Mouse (Mus musculus): ENCODE data around the gene Tbc1d2b. TPM values are rescaled to one million over a fixed set of nuclear protein-coding genes. Genes with fewer than 3 reads are reported as not detected.

Gene Tbc1d2b
- total and polyA plus RNA-seq, 2 experiments = 14.1 to 16.9 TPM

DNA sequence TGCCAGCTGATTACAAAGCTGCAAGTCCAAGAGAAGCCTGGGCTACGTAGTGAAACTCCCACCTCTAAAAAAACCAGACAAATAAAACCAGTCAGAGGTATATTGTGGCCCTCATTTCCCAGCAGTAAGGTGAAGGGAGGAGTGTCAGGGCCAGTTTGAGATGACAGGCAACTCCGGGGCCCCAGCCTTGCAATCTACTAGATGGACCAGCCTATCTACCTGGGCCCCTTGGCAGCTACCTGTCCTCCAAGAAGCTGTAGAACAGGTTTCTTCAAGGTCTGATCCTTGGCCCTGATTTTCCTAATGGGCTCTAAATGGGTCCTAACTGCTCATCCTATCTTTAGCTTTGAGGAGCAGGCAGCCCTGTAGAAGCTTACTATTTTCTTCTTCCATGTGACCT is 7.3 kb upstream of the Tbc1d2b start:
- H3K36me3 ChIP-seq (ENCODE audit: control insufficient read depth, insufficient read depth, low read length) = no peaks in the 10 kb centered on the region
- H3K79me2 ChIP-seq (ENCODE audit: control insufficient read depth, insufficient read depth, low read length) = no peaks in the 10 kb centered on the region
- no peaks in the 10 kb centered on the region for H3K27me3 ChIP-seq (ENCODE audit: control insufficient read depth, insufficient read depth, low read length)
- no peak overlapping the region for H3K27ac ChIP-seq (replicated peaks; ENCODE audit: insufficient read depth, low read depth, low read length)
- H3K4me3 ChIP-seq (ENCODE audit: insufficient read depth, low read depth, low read length) = no peak overlapping the region
- no peak overlapping the region for H3K9ac ChIP-seq (ENCODE audit: low read depth, low read length)
- TF ChIP-seq POLR2A (IDR thresholded peaks at IDR 0.05; ENCODE audit: extremely low read depth, insufficient read depth, low read length) (no peak), CTCF (IDR thresholded peaks at IDR 0.05; ENCODE audit: low read depth, low read length) (no peak)
- 53% methylated on average over 2 of the region's 2 CpGs for WGBS
- H3K4me1 ChIP-seq (ENCODE audit: control insufficient read depth, insufficient read depth, low read length) = peaks cover 2% of the 10 kb centered on the region; the same call in 1 of the 2 replicates
- no peak for DNase-seq (ENCODE audit: extremely low read depth, low read depth, low spot score)

DNA sequence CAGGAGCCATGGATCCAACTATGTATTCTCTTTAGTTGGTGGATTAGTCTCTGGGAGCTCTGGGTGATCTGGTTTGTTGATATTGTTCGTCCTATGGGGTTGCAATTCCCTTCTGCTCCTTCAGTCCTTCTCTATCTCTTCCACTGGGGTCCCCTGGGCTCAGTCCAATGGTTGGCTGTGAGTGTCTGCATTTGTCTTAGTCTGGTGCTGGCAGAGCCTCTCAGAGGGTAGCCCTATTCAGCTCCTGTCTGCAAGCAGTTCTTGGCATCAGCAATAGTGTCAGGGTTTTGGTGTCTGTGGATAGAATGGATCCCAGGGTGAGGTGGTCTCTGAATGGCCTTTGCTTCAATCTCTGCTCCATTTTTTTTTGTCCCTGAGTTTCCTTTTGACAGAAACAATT is 6.2 kb upstream of the Tbc1d2b start:
- DNase-seq (ENCODE audit: extremely low read depth, low read depth, low spot score) = no peak
- Histone ChIP-seq H3K27me3 (ENCODE audit: control insufficient read depth, insufficient read depth, low read length) (no peaks in the 10 kb centered on the region), H3K9ac (ENCODE audit: low read depth, low read length) (no peak overlapping the region), H3K27ac (replicated peaks; ENCODE audit: insufficient read depth, low read depth, low read length) (no peak overlapping the region), H3K79me2 (ENCODE audit: control insufficient read depth, insufficient read depth, low read length) (no peaks in the 10 kb centered on the region), H3K4me3 (ENCODE audit: insufficient read depth, low read depth, low read length) (no peak overlapping the region), H3K4me1 (ENCODE audit: control insufficient read depth, insufficient read depth, low read length) (peaks cover 2% of the 10 kb centered on the region; the same call in 1 of the 2 replicates), H3K36me3 (ENCODE audit: control insufficient read depth, insufficient read depth, low read length) (no peaks in the 10 kb centered on the region)
- TF ChIP-seq CTCF (IDR thresholded peaks at IDR 0.05; ENCODE audit: low read depth, low read length) (no peak), POLR2A (IDR thresholded peaks at IDR 0.05; ENCODE audit: extremely low read depth, insufficient read depth, low read length) (no peak)
- WGBS = 84% methylated on average over 1 of the region's 1 CpGs

DNA sequence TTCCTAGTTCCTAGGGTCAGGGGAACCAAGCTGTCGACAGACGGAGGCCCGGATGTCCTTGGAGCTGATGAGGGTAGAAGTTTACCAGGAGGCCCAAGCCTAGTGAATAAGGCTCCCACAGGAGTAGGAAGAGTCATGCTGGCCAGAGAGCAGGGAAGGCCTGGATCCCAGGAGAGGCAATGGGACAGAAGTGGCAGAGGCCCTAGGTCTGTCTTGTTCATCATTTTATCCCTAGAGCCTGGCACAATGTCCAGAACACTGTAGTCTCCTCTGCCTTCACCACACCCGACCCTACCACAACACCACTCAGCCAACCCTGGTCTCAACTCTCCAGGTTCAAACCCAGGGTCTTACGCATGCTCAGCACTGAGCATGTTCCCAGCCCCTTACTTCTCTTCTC is 5.3 kb upstream of the Tbc1d2b start:
- no peak overlapping the region for H3K9ac ChIP-seq (ENCODE audit: low read depth, low read length)
- TF ChIP-seq POLR2A (IDR thresholded peaks at IDR 0.05; ENCODE audit: extremely low read depth, insufficient read depth, low read length) = no peak
- TF ChIP-seq CTCF (IDR thresholded peaks at IDR 0.05; ENCODE audit: low read depth, low read length) = no peak
- no peaks in the 10 kb centered on the region for H3K79me2 ChIP-seq (ENCODE audit: control insufficient read depth, insufficient read depth, low read length)
- 91% methylated on average over 5 of the region's 5 CpGs for WGBS
- H3K27ac ChIP-seq (replicated peaks; ENCODE audit: insufficient read depth, low read depth, low read length) = peak overlapping the region; percentile 28; the same call in 1 of the 2 replicates
- H3K27me3 ChIP-seq (ENCODE audit: control insufficient read depth, insufficient read depth, low read length) = no peaks in the 10 kb centered on the region
- no peak for DNase-seq (ENCODE audit: extremely low read depth, low read depth, low spot score)
- no peak overlapping the region for H3K4me3 ChIP-seq (ENCODE audit: insufficient read depth, low read depth, low read length)
- H3K36me3 ChIP-seq (ENCODE audit: control insufficient read depth, insufficient read depth, low read length) = no peaks in the 10 kb centered on the region
- H3K4me1 ChIP-seq (ENCODE audit: control insufficient read depth, insufficient read depth, low read length) = peaks cover 2% of the 10 kb centered on the region; the same call in 1 of the 2 replicates

DNA sequence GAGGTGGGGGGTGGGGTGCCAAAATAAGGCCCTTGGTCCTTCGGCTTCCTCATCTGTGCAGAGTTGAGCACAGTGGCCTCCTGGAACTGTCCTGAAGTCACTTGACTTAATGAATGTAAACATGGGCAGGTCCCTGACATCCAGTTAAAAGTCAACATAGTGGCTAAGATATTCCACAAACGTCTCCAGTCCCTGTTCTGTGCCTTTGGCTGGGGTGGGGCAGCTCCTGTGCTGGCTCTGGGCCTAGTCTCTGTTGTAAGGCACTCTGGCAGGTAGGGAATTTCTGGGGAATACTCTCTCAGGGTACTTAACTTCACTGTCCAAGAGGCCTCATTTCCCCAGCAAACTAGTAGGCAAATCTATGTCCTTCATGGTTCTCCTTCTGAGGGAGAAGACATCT is 4.9 kb upstream of the Tbc1d2b start:
- TF ChIP-seq CTCF (IDR thresholded peaks at IDR 0.05; ENCODE audit: low read depth, low read length) = no peak
- TF ChIP-seq POLR2A (IDR thresholded peaks at IDR 0.05; ENCODE audit: extremely low read depth, insufficient read depth, low read length) = no peak
- Histone ChIP-seq H3K4me1 (ENCODE audit: control insufficient read depth, insufficient read depth, low read length) (peaks cover 2% of the 10 kb centered on the region; the same call in 1 of the 2 replicates), H3K36me3 (ENCODE audit: control insufficient read depth, insufficient read depth, low read length) (no peaks in the 10 kb centered on the region), H3K27ac (replicated peaks; ENCODE audit: insufficient read depth, low read depth, low read length) (peak overlapping the region; percentile 35), H3K79me2 (ENCODE audit: control insufficient read depth, insufficient read depth, low read length) (peaks cover 1% of the 10 kb centered on the region; the same call in 1 of the 2 replicates), H3K4me3 (ENCODE audit: insufficient read depth, low read depth, low read length) (no peak overlapping the region), H3K27me3 (ENCODE audit: control insufficient read depth, insufficient read depth, low read length) (no peaks in the 10 kb centered on the region), H3K9ac (ENCODE audit: low read depth, low read length) (no peak overlapping the region)
- 57% methylated on average over 2 of the region's 2 CpGs for WGBS
- no peak for DNase-seq (ENCODE audit: extremely low read depth, low read depth, low spot score)

DNA sequence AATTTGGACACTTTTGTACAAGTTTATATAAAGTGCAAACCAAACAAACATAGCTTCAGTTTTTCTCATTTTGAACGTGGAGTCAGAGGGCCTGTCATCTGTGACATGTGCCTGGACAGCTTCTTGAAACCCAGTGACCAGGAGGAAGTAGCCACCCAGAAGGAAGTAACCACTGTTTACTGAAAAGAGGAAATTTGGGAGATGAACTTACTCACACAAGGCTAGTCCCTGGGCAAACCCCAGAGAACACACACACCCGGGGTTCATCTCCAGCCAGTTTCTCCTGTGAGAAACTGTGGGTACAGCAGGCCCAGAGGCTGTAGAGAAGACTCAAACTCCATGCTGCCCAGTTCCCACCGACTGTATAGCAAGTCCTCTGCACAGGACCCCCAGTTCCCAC is 3.9 kb upstream of the Tbc1d2b start:
- H3K4me3 ChIP-seq (ENCODE audit: insufficient read depth, low read depth, low read length) = no peak overlapping the region
- 0 out of 2 replicates have a peak overlapping the region, but pooled peaks have one; percentile 22 for H3K27ac ChIP-seq (replicated peaks; ENCODE audit: insufficient read depth, low read depth, low read length)
- peaks cover 2% of the 10 kb centered on the region for H3K4me1 ChIP-seq (ENCODE audit: control insufficient read depth, insufficient read depth, low read length)
- no peaks in the 10 kb centered on the region for H3K36me3 ChIP-seq (ENCODE audit: control insufficient read depth, insufficient read depth, low read length)
- no peaks in the 10 kb centered on the region for H3K27me3 ChIP-seq (ENCODE audit: control insufficient read depth, insufficient read depth, low read length)
- peak; percentile 43 for DNase-seq (ENCODE audit: extremely low read depth, low read depth, low spot score)
- peaks cover 7% of the 10 kb centered on the region; the same call in 1 of the 2 replicates for H3K79me2 ChIP-seq (ENCODE audit: control insufficient read depth, insufficient read depth, low read length)
- H3K9ac ChIP-seq (ENCODE audit: low read depth, low read length) = no peak overlapping the region
- TF ChIP-seq CTCF (IDR thresholded peaks at IDR 0.05; ENCODE audit: low read depth, low read length) = no peak
- no peak for TF ChIP-seq POLR2A (IDR thresholded peaks at IDR 0.05; ENCODE audit: extremely low read depth, insufficient read depth, low read length)
- WGBS = 71% methylated on average over 3 of the region's 3 CpGs

DNA sequence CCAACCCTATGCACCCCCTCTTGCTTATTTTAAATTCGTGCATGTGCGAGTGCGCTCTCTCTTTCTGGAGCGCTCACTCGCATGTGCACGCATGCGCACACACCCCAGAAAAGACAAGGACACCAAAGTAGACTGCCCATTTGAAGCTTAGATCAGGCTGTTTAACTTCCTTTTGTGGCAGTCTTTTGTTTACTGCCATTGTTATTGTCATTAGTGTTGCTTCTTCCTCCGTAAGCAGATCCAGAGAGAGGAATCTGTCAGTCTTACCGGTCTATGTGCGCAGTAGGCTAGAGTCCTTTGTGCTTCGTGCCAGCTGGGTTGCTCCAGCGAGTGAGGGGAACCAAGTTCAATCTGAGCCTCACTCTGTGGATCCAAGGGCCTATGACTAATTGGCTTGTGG is 1.7 kb upstream of the Tbc1d2b start:
- H3K9ac ChIP-seq (ENCODE audit: low read depth, low read length) = no peak overlapping the region
- 91% methylated on average over 12 of the region's 12 CpGs for WGBS
- peaks cover 2% of the 10 kb centered on the region; the same call in 1 of the 2 replicates for H3K36me3 ChIP-seq (ENCODE audit: control insufficient read depth, insufficient read depth, low read length)
- no peak overlapping the region for H3K27ac ChIP-seq (replicated peaks; ENCODE audit: insufficient read depth, low read depth, low read length)
- no peaks in the 10 kb centered on the region for H3K27me3 ChIP-seq (ENCODE audit: control insufficient read depth, insufficient read depth, low read length)
- peaks cover 14% of the 10 kb centered on the region; the same call in 1 of the 2 replicates for H3K79me2 ChIP-seq (ENCODE audit: control insufficient read depth, insufficient read depth, low read length)
- no peak for TF ChIP-seq POLR2A (IDR thresholded peaks at IDR 0.05; ENCODE audit: extremely low read depth, insufficient read depth, low read length)
- no peak for TF ChIP-seq CTCF (IDR thresholded peaks at IDR 0.05; ENCODE audit: low read depth, low read length)
- no peak overlapping the region for H3K4me3 ChIP-seq (ENCODE audit: insufficient read depth, low read depth, low read length)
- DNase-seq (ENCODE audit: extremely low read depth, low read depth, low spot score) = no peak
- peaks cover 5% of the 10 kb centered on the region for H3K4me1 ChIP-seq (ENCODE audit: control insufficient read depth, insufficient read depth, low read length)

Measured in liver, adult 2 months (tissue).